Mouse (Mus musculus) hindbrain, postnatal 0 days (tissue): ENCODE measurements around the gene Slit3. TPM values are rescaled to one million over a fixed set of nuclear protein-coding genes. Genes with fewer than 3 reads are reported as not detected.

Experiments
- ATAC-seq: fragments of 200-750 bp; cut with Nextera tagmentation; 2 replicates; pipeline ENCODE4 v1.8.0; 2017; ENCODE audit warnings: mild to moderate bottlenecking, moderate TSS enrichment, moderate library complexity
- DNase-seq: peaks from one replicate; pipeline ENCODE4 v3.0.0-alpha.2; 2015; ENCODE audit warnings: low spot score
- H3K27ac ChIP-seq: fragments of 300-500 bp; sonication (generic); 2 replicates; pipeline ENCODE4 v1.5.1; 2014; ENCODE audit warnings: mild to moderate bottlenecking
- H3K27me3 ChIP-seq: fragments of 300-500 bp; sonication (generic); 2 replicates; pipeline ENCODE4 v1.6.1; 2014; ENCODE audit warnings: low read length, mixed read lengths; ENCODE audit not compliant: insufficient read depth
- H3K36me3 ChIP-seq: fragments of 300-500 bp; sonication (generic); 2 replicates; pipeline ENCODE4 v1.6.1; 2014; ENCODE audit warnings: low read length, mixed read lengths; ENCODE audit not compliant: insufficient read depth
- H3K4me1 ChIP-seq: fragments of 300-500 bp; sonication (generic); 2 replicates; pipeline ENCODE4 v1.6.1; 2014; ENCODE audit warnings: antibody characterized with exemption, low read length, mixed read lengths; ENCODE audit not compliant: insufficient read depth
- H3K4me2 ChIP-seq: fragments of 300-500 bp; sonication (generic); 2 replicates; pipeline ENCODE4 v1.6.1; 2014; ENCODE audit warnings: low read depth, mild to moderate bottlenecking, low read length, moderate library complexity, mixed read lengths
- H3K4me3 ChIP-seq: fragments of 300-500 bp; sonication (generic); 2 replicates; pipeline ENCODE4 v1.5.1; 2014; ENCODE audit warnings: low read length
- H3K9ac ChIP-seq: fragments of 300-500 bp; sonication (generic); replicated peaks from 2 replicates; pipeline ENCODE4 v1.6.1; 2014; ENCODE audit warnings: mild to moderate bottlenecking, low read length, moderate library complexity, mixed read lengths
- H3K9me3 ChIP-seq: fragments of 300-500 bp; sonication (generic); 2 replicates; pipeline ENCODE4 v1.6.1; 2016; ENCODE audit warnings: low read length, mixed read lengths
- CTCF ChIP-seq: IDR thresholded peaks from 2 replicates; pipeline ENCODE4 v1.5.1; 2016; ENCODE audit warnings: antibody characterized with exemption, control low read depth, low read depth
- WGBS: fragments of 180-500 bp; shearing (Covaris S2); extraction: QIAGEN DNeasy Blood & Tissue Kit; methylation state at CpG from one replicate; pipeline ENCODE4 v1.1.7; 2014; 5-methylcytosine and 5-hydroxymethylcytosine counted together
- polyA plus RNA-seq: library from polyadenylated mRNA; unstranded; fragments of >200 nt; fragmentation: Nextera tagmentation; extraction: Ambion mirVana; gene quantifications from 2 replicates; pipeline ENCODE4 v1.2.1, GENCODE M21; 2015
- total RNA-seq: library from RNA; depleted of rRNA; stranded (reverse); fragments of >200 nt; gene quantifications from 2 replicates; pipeline ENCODE4 v1.2.3, GENCODE M21; 2014

Slit3 gene
- total and polyA plus RNA-seq, 2 experiments from 2014 or later = 4.9 to 13.4 TPM

- no peaks in the 10 kb centered on the region for H3K4me1 ChIP-seq
- ATAC-seq (0 out of 2 replicates have a peak, but pooled peaks have one; percentile 45), DNase-seq (peak; percentile 27)
- no peaks in the 10 kb centered on the region for H3K36me3 ChIP-seq
- 0 out of 2 replicates have a peak, but pooled peaks cover 3% of the 10 kb centered on the region for H3K9me3 ChIP-seq
- no peak for TF ChIP-seq CTCF
- H3K9ac ChIP-seq = no peak overlapping the region
- H3K4me2 ChIP-seq = no peak overlapping the region
- 37% methylated on average over 12 of the region's 12 CpGs for WGBS
- no peaks in the 10 kb centered on the region for H3K27me3 ChIP-seq
- H3K27ac ChIP-seq = no peak overlapping the region
- H3K4me3 ChIP-seq = no peak overlapping the region
Observed at GRCm38 (mm10) chr11:35262289-35262941, 141.4 kb downstream of the Slit3 start.

- H3K4me1 ChIP-seq = no peaks in the 10 kb centered on the region
- 0 out of 2 replicates have a peak, but pooled peaks cover 3% of the 10 kb centered on the region for H3K9me3 ChIP-seq
- no peak overlapping the region for H3K4me2 ChIP-seq
- no peak for TF ChIP-seq CTCF
- no peaks in the 10 kb centered on the region for H3K36me3 ChIP-seq
- no peak for DNase-seq
- H3K27me3 ChIP-seq = no peaks in the 10 kb centered on the region
- no peak overlapping the region for H3K4me3 ChIP-seq
- no peak overlapping the region for H3K27ac ChIP-seq
- no peak overlapping the region for H3K9ac ChIP-seq
- 93% methylated on average over 3 of the region's 3 CpGs for WGBS
- ATAC-seq = no peak
Observed at GRCm38 (mm10) chr11:35264749-35265148, 143.7 kb downstream of the Slit3 start.

- H3K9me3 ChIP-seq = no peaks in the 10 kb centered on the region
- H3K9ac ChIP-seq = no peak overlapping the region
- no peak overlapping the region for H3K27ac ChIP-seq
- no peak overlapping the region for H3K4me3 ChIP-seq
- no peaks in the 10 kb centered on the region for H3K27me3 ChIP-seq
- TF ChIP-seq CTCF = no peak
- H3K4me1 ChIP-seq = no peaks in the 10 kb centered on the region
- no peaks in the 10 kb centered on the region for H3K36me3 ChIP-seq
- ATAC-seq (no peak), DNase-seq (no peak)
- H3K4me2 ChIP-seq = no peak overlapping the region
- 80% methylated on average over 9 of the region's 9 CpGs for WGBS
Observed at GRCm38 (mm10) chr11:35270396-35270795, 149.4 kb downstream of the Slit3 start.

GRCm38 (mm10) chr11:35273416-35273815 is 152.4 kb downstream of the Slit3 start:
- WGBS = 37% methylated on average over 10 of the region's 10 CpGs
- no peak overlapping the region for H3K9ac ChIP-seq
- no peaks in the 10 kb centered on the region for H3K9me3 ChIP-seq
- H3K36me3 ChIP-seq = no peaks in the 10 kb centered on the region
- DNase-seq (no peak), ATAC-seq (no peak)
- H3K27ac ChIP-seq = no peak overlapping the region
- no peak overlapping the region for H3K4me2 ChIP-seq
- H3K27me3 ChIP-seq = no peaks in the 10 kb centered on the region
- TF ChIP-seq CTCF = no peak
- no peaks in the 10 kb centered on the region for H3K4me1 ChIP-seq
- H3K4me3 ChIP-seq = no peak overlapping the region

- no peaks in the 10 kb centered on the region for H3K27me3 ChIP-seq
- H3K9ac ChIP-seq = no peak overlapping the region
- 93% methylated on average over 3 of the region's 3 CpGs for WGBS
- no peaks in the 10 kb centered on the region for H3K4me1 ChIP-seq
- no peak overlapping the region for H3K4me3 ChIP-seq
- DNase-seq (no peak), ATAC-seq (no peak)
- no peaks in the 10 kb centered on the region for H3K9me3 ChIP-seq
- no peak overlapping the region for H3K27ac ChIP-seq
- no peak for TF ChIP-seq CTCF
- H3K36me3 ChIP-seq = no peaks in the 10 kb centered on the region
- no peak overlapping the region for H3K4me2 ChIP-seq
Observed at GRCm38 (mm10) chr11:35274036-35274435, 153.0 kb downstream of the Slit3 start.

- Histone ChIP-seq H3K4me3 (no peak overlapping the region), H3K4me2 (no peak overlapping the region), H3K27ac (no peak overlapping the region), H3K9me3 (no peaks in the 10 kb centered on the region), H3K4me1 (no peaks in the 10 kb centered on the region), H3K9ac (no peak overlapping the region), H3K36me3 (no peaks in the 10 kb centered on the region), H3K27me3 (no peaks in the 10 kb centered on the region)
- no peak for TF ChIP-seq CTCF
- DNase-seq = no peak
- 86% methylated on average over 7 of the region's 7 CpGs for whole genome bisulfite sequencing
- ATAC-seq = no peak
Observed at GRCm38 (mm10) chr11:35275300-35275699, 154.3 kb downstream of the Slit3 start.

- DNase-seq (no peak), ATAC-seq (no peak)
- WGBS = 83% methylated on average over 11 of the region's 11 CpGs
- Histone ChIP-seq H3K9ac (no peak overlapping the region), H3K36me3 (no peaks in the 10 kb centered on the region), H3K4me2 (no peak overlapping the region), H3K27ac (no peak overlapping the region), H3K4me3 (no peak overlapping the region), H3K4me1 (no peaks in the 10 kb centered on the region), H3K27me3 (no peaks in the 10 kb centered on the region), H3K9me3 (no peaks in the 10 kb centered on the region)
- no peak for TF ChIP-seq CTCF
Observed at GRCm38 (mm10) chr11:35276001-35276400, 155.0 kb downstream of the Slit3 start.
